Mouse (Mus musculus) liver, postnatal 0 days (tissue): Measurements from ENCODE around the gene Pmepa1.

Source experiments
- CTCF ChIP-seq: sonication (generic); IDR thresholded peaks from 2 replicates; pipeline ENCODE4 v1.5.1; 2016; ENCODE audit warnings: antibody characterized with exemption, low read depth
- EP300 ChIP-seq: IDR thresholded peaks from 2 replicates; pipeline ENCODE4 v1.6.1; 2016; ENCODE audit warnings: antibody characterized with exemption, low read depth, mild to moderate bottlenecking

DNA sequence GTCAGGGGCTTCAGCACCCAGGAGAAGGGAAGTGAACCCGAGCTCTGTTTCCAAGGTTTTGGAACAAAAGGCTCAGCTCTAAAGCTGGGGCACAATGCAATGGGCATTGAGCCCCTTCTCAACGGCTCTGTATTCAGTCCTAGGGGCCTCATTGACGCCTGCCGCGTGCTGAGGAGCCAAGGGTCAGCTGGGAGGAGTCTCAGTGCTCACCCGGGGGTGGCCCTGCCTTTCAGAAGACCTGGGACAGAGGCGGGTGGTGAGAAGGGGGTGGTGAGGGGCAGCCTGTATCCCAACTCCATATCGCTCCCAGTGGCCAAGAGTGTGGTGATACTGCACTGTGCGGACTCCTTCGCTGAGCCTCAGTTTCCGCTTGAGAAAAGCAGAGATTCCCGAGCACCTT is 33.5 kb downstream of the Pmepa1 start:
- TF ChIP-seq CTCF (no peak), EP300 (no peak)
